Mouse (Mus musculus) lung, adult 2 months (tissue): ENCODE measurements around the gene Inha.

Source experiments
- CTCF ChIP-seq: fragments of 200-500 bp; IDR thresholded peaks from 2 replicates; pipeline ENCODE4 v1.5.1; 2011; ENCODE audit warnings: mild to moderate bottlenecking, low read length, control low read depth; ENCODE audit not compliant: insufficient read depth
- POLR2A ChIP-seq: fragments of 200-500 bp; IDR thresholded peaks from 2 replicates; pipeline ENCODE4 v1.6.1; 2011; ENCODE audit warnings: low read depth, mild to moderate bottlenecking, control low read depth, low read length, borderline replicate concordance; ENCODE audit errors: extremely low read depth

DNA sequence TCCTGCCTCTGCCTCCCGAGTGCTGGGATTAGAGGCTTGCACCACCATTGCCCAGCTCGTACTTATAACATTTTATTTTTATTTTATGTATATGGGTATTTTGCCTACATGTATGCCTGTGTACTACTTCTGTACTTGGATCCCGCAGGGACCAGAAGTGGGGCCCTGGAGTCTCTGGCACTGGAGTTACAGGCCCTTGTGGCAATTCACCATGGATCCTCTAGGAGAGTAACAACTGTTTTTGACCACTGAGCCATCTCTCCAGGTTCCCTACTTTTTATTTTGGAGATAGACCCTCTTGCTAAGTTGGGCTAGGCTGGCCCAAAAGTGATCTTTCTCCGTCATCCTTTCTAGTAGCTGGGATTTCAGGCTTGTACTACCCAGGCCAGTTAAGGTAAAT, 11.6 kb downstream of the Inha start:
- TF ChIP-seq POLR2A (no peak), CTCF (no peak)
